Mouse (Mus musculus) stomach, embryonic 14.5 days (tissue): ENCODE measurements around the gene Tbr1. TPM values are rescaled to one million over a fixed set of nuclear protein-coding genes. Genes with fewer than 3 reads are reported as not detected.

Experiments used
- ATAC-seq: fragments of 200-750 bp; cut with Nextera tagmentation; 2 replicates; pipeline ENCODE4 v1.8.0; 2017; ENCODE audit warnings: low read depth, moderate TSS enrichment; ENCODE audit not compliant: insufficient number of reproducible peaks, insufficient read depth, low FRiP score
- H3K27ac ChIP-seq: fragments of 300-500 bp; sonication (generic); 2 replicates; pipeline ENCODE4 v1.5.1; 2014; ENCODE audit warnings: mild to moderate bottlenecking, low read length, moderate library complexity, mixed read lengths
- H3K27me3 ChIP-seq: fragments of 300-500 bp; sonication (generic); 2 replicates; pipeline ENCODE4 v1.6.1; 2014; ENCODE audit warnings: low read length, control low read depth, mixed read lengths; ENCODE audit not compliant: control insufficient read depth, insufficient read depth
- H3K36me3 ChIP-seq: fragments of 300-500 bp; sonication (generic); 2 replicates; pipeline ENCODE4 v1.6.1; 2014; ENCODE audit warnings: mild to moderate bottlenecking, control low read depth, low read length, moderate library complexity, mixed read lengths; ENCODE audit not compliant: control insufficient read depth, insufficient read depth
- H3K4me1 ChIP-seq: fragments of 300-500 bp; sonication (generic); 2 replicates; pipeline ENCODE4 v1.6.1; 2014; ENCODE audit warnings: low read length, control low read depth, mixed read lengths; ENCODE audit not compliant: control insufficient read depth, insufficient read depth
- H3K4me2 ChIP-seq: fragments of 300-500 bp; sonication (generic); replicated peaks from 2 replicates; pipeline ENCODE4 v1.6.1; 2014; ENCODE audit warnings: low read depth, low read length, control low read depth
- H3K4me3 ChIP-seq: fragments of 300-500 bp; sonication (generic); 2 replicates; pipeline ENCODE4 v1.5.1; 2014; ENCODE audit warnings: low read depth, low read length, control low read depth
- H3K9ac ChIP-seq: fragments of 300-500 bp; sonication (generic); replicated peaks from 2 replicates; pipeline ENCODE4 v1.6.1; 2014; ENCODE audit warnings: low read depth, mild to moderate bottlenecking, control low read depth, low read length, moderate library complexity, mixed read lengths
- H3K9me3 ChIP-seq: fragments of 300-500 bp; sonication (generic); 2 replicates; pipeline ENCODE4 v1.6.1; 2016; ENCODE audit warnings: low read depth, low read length, control low read depth; ENCODE audit not compliant: control insufficient read depth
- WGBS: fragments of 180-500 bp; shearing (Covaris S2); extraction: QIAGEN DNeasy Blood & Tissue Kit; methylation state at CpG from one replicate; pipeline ENCODE4 v1.1.7; 2014; 5-methylcytosine and 5-hydroxymethylcytosine counted together
- polyA plus RNA-seq: library from polyadenylated mRNA; unstranded; fragments of >200 nt; fragmentation: Nextera tagmentation; extraction: Ambion mirVana; gene quantifications from 2 replicates; pipeline ENCODE4 v1.2.1, GENCODE M21; 2014

The Tbr1 gene
- polyA plus RNA-seq, 1 experiment from 2014 or later = not detected

DNA sequence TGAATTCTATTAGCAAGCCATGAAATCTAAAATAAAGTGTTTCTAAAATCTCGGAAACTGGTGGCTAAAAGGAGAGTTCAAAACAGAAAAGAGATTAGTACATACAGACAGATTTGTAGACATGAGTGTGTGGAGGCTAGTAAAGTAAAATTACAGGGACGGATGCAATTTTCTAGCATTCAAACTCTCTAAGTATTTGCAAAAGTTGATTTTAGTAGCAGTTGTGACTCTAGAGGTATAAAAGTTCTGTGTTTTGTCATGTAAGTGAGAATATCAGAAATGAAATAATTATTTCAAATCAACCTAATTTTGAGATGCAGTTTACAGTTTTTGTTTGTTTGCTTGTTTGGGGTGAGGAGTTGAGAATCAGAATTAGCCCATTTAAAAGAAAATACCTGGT is 5.1 kb downstream of the Tbr1 start:
- WGBS = 19% methylated on average over 2 of the region's 2 CpGs

GRCm38 (mm10) chr2:61808776-61809175 is 6.0 kb downstream of the Tbr1 start:
- Histone ChIP-seq H3K4me3 (no peak overlapping the region), H3K9me3 (no peaks in the 10 kb centered on the region), H3K27ac (no peak overlapping the region), H3K4me2 (no peak overlapping the region), H3K27me3 (peaks cover 53% of the 10 kb centered on the region), H3K9ac (no peak overlapping the region), H3K36me3 (no peaks in the 10 kb centered on the region), H3K4me1 (0 out of 2 replicates have a peak, but pooled peaks cover 4% of the 10 kb centered on the region)
- no peak for ATAC-seq
- 3% methylated on average over 6 of the region's 6 CpGs for WGBS

More for the DNA sequence above, 5.1 kb downstream of the Tbr1 start:
- H3K4me2 ChIP-seq = no peak overlapping the region
- no peaks in the 10 kb centered on the region for H3K9me3 ChIP-seq
- peaks cover 50% of the 10 kb centered on the region for H3K27me3 ChIP-seq
- H3K27ac ChIP-seq = no peak overlapping the region
- H3K9ac ChIP-seq = no peak overlapping the region
- no peaks in the 10 kb centered on the region for H3K36me3 ChIP-seq
- ATAC-seq = no peak
- no peak overlapping the region for H3K4me3 ChIP-seq
- 0 out of 2 replicates have a peak, but pooled peaks cover 5% of the 10 kb centered on the region for H3K4me1 ChIP-seq

DNA sequence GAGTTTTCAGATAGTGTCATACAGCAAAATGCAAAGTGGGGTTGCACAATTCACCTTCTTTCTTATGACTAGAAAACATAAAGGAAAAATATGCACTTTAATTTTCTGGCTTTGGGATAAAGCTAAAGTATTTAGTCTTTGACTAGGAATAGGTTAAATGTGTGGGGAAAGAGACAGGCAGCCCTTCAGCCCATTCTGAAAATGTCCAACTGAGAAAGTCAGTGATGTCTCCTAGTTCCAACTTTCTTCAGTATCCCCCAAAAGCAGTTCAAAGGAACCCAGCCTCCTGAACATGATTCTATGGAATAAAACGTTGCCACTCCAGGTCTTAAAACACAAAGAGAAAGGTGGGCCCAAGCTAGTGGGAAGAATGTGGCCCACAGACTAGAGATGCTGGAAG is 6.7 kb downstream of the Tbr1 start:
- no peaks in the 10 kb centered on the region for H3K9me3 ChIP-seq
- no peak for ATAC-seq

DNA sequence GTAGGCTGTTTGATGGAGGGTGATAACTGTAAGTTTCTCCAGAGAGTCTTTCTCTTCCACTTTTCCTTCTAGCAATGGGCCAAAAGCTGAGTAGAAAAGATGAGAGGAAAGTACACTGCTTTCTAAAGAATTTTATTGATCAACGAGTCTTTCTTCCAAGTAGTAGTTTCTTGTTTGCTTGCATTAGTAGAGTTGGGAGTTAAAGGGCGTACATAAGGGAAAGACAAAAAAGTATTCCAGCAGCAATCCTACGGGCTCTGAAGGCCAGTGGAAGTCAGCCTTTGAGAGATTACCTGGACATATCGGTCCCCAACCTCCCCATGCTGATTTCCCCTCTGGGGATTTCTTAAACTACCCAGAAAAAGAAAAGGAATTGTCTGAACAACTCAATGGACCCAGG is 8.0 kb downstream of the Tbr1 start:
- Histone ChIP-seq H3K9ac (no peak overlapping the region), H3K4me2 (no peak overlapping the region), H3K36me3 (no peaks in the 10 kb centered on the region), H3K4me3 (no peak overlapping the region), H3K4me1 (0 out of 2 replicates have a peak, but pooled peaks cover 4% of the 10 kb centered on the region), H3K27me3 (peaks cover 48% of the 10 kb centered on the region), H3K9me3 (no peaks in the 10 kb centered on the region), H3K27ac (no peak overlapping the region)
- WGBS = 33% methylated on average over 4 of the region's 4 CpGs
- ATAC-seq = no peak

More for the DNA sequence above, 6.7 kb downstream of the Tbr1 start:
- Histone ChIP-seq H3K27me3 (peaks cover 50% of the 10 kb centered on the region), H3K4me1 (0 out of 2 replicates have a peak, but pooled peaks cover 3% of the 10 kb centered on the region), H3K36me3 (no peaks in the 10 kb centered on the region), H3K27ac (no peak overlapping the region), H3K4me2 (no peak overlapping the region), H3K4me3 (no peak overlapping the region), H3K9ac (no peak overlapping the region)
- 5% methylated on average over 1 of the region's 1 CpGs for WGBS

- 29% methylated on average over 8 of the region's 8 CpGs for WGBS
- H3K36me3 ChIP-seq = no peaks in the 10 kb centered on the region
- H3K9me3 ChIP-seq = no peaks in the 10 kb centered on the region
- H3K4me1 ChIP-seq = 0 out of 2 replicates have a peak, but pooled peaks cover 8% of the 10 kb centered on the region
- peak overlapping the region; percentile 95 for H3K4me2 ChIP-seq
- no peak for ATAC-seq
- peak overlapping the region; percentile 44 for H3K4me3 ChIP-seq
- peaks cover 50% of the 10 kb centered on the region for H3K27me3 ChIP-seq
- no peak overlapping the region for H3K27ac ChIP-seq
- H3K9ac ChIP-seq = no peak overlapping the region
These were observed 8.4 kb downstream of the Tbr1 start for GRCm38 (mm10) chr2:61811163-61811506.

GRCm38 (mm10) chr2:61811507-61812421 is 9.0 kb downstream of the Tbr1 start:
- Histone ChIP-seq H3K4me2 (peak overlapping the region; percentile 95), H3K27me3 (peaks cover 52% of the 10 kb centered on the region), H3K9ac (peak overlapping the region; percentile 28; the same call in 1 of the 2 replicates), H3K9me3 (no peaks in the 10 kb centered on the region), H3K36me3 (no peaks in the 10 kb centered on the region), H3K27ac (no peak overlapping the region), H3K4me3 (peak overlapping the region; percentile 44), H3K4me1 (0 out of 2 replicates have a peak, but pooled peaks cover 8% of the 10 kb centered on the region)
- WGBS = under 1% methylated on average over 117 of the region's 121 CpGs
- peak; percentile 76 for ATAC-seq

GRCm38 (mm10) chr2:61812536-61812935 is 9.8 kb downstream of the Tbr1 start:
- H3K27ac ChIP-seq = no peak overlapping the region
- 3% methylated on average over 12 of the region's 12 CpGs for WGBS

DNA sequence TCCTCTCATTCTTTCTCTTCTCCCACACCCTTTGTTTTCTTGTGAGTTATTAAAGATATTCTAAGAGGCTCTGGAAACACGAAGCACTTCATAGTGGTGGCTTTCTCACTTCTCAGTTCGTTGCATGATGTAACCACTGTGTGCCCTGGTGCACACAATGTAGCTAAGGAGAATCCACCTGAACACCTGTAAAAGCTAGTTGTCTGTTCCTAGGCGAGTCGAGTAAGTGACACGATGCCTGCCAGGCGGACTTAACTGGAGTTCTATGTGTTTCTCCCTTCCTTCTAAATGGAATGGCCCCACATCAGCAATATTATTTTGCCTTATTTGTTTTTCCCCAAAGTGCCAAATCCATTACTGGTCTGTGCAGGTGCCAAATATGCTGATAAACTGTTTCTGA is 10.4 kb downstream of the Tbr1 start:
- H3K9ac ChIP-seq = no peak overlapping the region
- no peaks in the 10 kb centered on the region for H3K36me3 ChIP-seq
- 0 out of 2 replicates have a peak, but pooled peaks cover 8% of the 10 kb centered on the region for H3K4me1 ChIP-seq
- WGBS = 10% methylated on average over 6 of the region's 6 CpGs
- no peak for ATAC-seq
- no peak overlapping the region for H3K4me3 ChIP-seq
- no peak overlapping the region for H3K4me2 ChIP-seq
- H3K27ac ChIP-seq = no peak overlapping the region
- H3K27me3 ChIP-seq = peaks cover 51% of the 10 kb centered on the region
- no peaks in the 10 kb centered on the region for H3K9me3 ChIP-seq

More at GRCm38 (mm10) chr2:61812536-61812935, 9.8 kb downstream of the Tbr1 start:
- Histone ChIP-seq H3K4me3 (peak overlapping the region; percentile 44), H3K4me1 (0 out of 2 replicates have a peak, but pooled peaks cover 8% of the 10 kb centered on the region), H3K4me2 (peak overlapping the region; percentile 95), H3K9me3 (no peaks in the 10 kb centered on the region), H3K9ac (no peak overlapping the region), H3K27me3 (peaks cover 49% of the 10 kb centered on the region), H3K36me3 (no peaks in the 10 kb centered on the region)
- ATAC-seq = no peak
